Mouse (Mus musculus) brain, embryonic 14.5 days (tissue): Measurements from ENCODE around the gene Stag2.

ENCODE experiments used
- CTCF ChIP-seq: fragments of 200-500 bp; IDR thresholded peaks from 2 replicates; pipeline ENCODE4 v1.5.1; 2012; ENCODE audit warnings: inconsistent platforms, mild to moderate bottlenecking, moderate library complexity, borderline replicate concordance; ENCODE audit not compliant: insufficient read depth, insufficient read length; ENCODE audit errors: extremely low read depth
- POLR2A ChIP-seq: fragments of 200-500 bp; IDR thresholded peaks from 2 replicates; pipeline ENCODE4 v1.6.1; 2012; ENCODE audit warnings: mild to moderate bottlenecking, inconsistent platforms, borderline replicate concordance; ENCODE audit not compliant: poor library complexity, insufficient read depth, insufficient read length, severe bottlenecking; ENCODE audit errors: extremely low read depth

- TF ChIP-seq POLR2A = no peak
- TF ChIP-seq CTCF = no peak
These were observed 166.1 kb downstream of the Stag2 start for GRCm38 (mm10) chrX:42315231-42315630.
